Mouse (Mus musculus) layer of hippocampus, postnatal 14 days (tissue): ENCODE measurements around the gene Cenpp. TPM values are rescaled to one million over a fixed set of nuclear protein-coding genes. Genes with fewer than 3 reads are reported as not detected.

Experiments used
- DNase-seq, 2 experiments: peaks; one replicate each; pipeline ENCODE4 v3.0.0; 2021 to 2022; ENCODE audit warnings: low spot score in 2 of 2, mixed read lengths in 1 of 2
- total RNA-seq, 2 experiments: library from RNA; stranded (reverse); gene quantifications; 2 replicates each; pipeline ENCODE4 v1.2.3; 2021

Gene Cenpp
- total RNA-seq, 2 experiments from 2014 or later: 1.3 to 2.3 TPM

DNA sequence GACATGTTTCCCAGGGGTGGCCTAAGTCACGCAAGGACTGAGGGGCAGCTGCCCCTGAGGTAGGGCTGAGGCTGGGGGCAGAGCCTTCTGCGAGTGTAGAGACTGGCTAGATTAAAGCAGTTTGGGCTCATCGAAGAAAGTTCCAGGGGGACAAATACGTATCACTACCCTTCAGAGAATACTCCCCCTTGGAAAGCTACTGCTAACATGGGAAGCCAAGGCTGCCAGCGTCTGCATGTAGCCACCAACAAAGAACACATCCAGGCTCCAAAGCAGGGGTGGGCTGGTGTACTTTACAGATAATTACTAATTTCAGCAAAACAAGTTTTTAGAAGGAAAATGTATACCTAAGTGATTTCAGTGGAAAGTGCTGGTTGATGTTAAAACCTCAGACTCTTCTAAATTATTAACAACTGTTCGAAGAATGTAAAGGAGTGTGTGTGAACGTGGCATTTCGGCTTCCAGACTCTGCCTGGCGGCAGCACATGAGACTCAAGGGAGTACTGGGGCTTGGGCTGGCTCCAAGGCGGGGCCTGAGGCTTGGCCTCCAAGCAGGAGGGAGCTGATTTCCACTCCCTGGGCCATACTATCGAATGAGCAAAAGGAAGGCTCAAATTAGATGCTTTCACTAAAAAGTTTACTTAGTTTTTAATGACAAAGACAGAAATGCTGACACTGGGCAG lies 186.1 kb downstream of the Cenpp start:
- DNase-seq: no peak

DNA sequence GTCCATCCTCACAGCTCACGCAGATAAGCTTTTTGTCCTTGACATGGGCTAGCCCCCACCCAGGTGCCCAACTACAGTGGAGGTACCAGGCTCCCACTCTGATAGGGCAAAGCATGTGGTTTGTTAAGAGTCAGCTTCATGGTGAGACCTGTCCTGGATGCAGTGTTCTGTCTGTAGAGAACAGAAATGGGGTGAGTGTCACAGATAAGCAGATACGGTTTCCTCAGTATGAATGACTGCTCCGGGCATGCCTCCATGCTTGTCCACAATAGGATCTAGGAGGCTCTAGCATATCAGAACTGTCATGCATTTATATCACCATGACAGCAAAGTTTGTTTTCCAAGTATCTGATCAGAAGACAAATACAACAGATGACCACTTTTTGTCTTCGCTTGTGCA lies 186.7 kb downstream of the Cenpp start:
- no peak for DNase-seq

DNA sequence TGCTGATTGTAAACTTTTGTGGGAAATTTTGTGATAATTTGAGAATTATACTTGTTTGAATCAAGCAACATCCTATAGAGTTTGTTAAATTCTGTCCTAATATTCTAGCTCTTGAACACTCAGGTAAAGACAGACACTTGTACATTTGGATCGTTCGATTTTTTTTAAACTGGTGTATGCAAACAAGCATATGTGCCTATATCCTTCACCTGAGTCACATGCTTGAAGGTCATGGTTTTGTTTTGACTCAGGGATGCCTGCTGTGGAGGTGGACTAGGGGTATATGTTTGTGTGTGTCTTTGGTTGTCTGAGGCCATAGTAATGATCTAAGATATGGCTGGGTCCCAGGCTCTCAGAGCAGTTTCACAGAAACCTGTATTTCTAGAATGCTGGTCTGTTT lies 189.7 kb downstream of the Cenpp start:
- no peak for DNase-seq

DNA sequence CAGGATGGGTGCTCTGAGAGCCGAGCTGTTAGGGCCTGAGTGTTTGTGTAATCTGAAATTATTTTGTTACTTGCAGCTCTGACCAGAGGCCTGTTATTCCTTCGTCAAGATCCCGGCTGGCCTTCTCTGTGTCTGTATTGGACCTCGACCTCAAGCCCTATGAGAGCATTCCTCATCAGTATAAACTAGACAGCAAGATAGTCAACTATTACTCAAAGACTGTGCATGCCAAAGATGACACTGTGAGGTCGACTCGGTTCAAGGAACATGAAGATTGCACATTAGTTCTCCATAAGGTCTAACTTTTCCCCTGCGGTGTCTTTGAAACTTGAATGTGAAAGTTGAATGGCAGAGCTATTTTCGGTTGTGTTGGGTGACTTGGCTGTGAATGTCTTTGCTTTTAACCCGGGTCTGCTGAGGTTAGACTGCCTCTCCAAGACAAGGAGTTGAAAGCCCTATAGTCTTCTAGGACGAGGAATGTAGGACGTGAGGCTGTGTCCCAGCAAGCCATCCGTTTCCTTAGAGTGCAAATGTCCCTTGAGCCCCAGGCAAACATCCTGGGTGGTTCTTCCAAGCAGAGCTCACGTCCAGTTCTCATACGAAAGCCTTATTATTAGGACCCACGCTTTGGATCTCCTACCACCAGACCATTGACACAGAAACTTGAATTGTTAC lies 191.0 kb downstream of the Cenpp start:
- no peak for DNase-seq

DNA sequence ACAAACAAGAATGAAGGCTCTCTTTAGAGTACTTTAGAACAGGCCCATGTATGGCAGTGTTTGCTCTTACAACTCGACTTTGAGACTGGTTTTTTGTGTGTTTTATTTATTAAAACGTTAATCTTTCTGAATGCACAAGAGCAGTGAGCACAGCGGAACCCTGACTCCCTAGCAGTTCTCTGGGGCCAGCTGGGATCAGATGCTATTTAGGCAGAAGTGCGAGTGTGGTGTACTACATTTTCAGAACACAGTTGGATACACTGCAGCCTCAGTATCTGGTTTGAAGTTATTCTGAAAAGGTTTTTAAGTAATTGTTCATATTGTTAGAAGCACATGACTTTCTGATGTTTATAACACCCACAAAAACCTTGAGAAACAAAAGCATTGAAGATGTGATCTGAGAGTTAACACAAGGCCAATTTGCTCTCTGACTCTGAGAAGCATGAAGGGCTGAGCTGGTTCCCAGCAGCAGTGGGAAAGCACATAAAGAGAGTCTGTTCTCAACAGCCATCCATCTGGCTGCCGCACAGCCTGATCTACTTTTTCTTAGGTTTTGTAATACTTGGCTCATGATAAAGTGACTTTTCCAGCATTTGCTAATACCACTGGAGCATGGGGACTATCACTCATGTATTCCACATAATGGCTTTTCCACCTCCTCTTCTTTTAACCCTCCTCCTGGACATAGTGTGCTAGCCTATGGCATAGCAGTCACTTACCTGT lies 191.7 kb downstream of the Cenpp start:
- peak in 1 of 2 experiments; percentile 75 for DNase-seq

DNA sequence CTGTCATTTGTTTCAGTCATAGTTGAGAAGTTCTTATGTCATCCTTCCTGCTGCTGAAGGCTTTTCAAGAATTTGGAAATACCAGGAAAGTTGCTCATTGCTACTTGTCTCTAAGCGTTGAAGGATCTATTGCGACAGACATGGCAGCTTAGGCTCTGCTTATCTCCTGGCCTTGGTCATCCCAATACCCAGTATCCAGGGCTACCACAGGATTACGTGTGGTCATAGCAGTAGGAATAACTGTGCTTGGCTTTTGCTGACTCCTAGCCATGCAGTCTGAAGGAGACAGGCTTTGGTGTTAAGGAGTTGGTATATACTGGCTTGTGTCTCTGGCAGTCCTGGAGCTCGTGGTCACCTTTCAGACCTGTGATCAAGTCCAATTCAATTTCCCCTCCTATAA lies 192.3 kb downstream of the Cenpp start:
- DNase-seq: no peak

DNA sequence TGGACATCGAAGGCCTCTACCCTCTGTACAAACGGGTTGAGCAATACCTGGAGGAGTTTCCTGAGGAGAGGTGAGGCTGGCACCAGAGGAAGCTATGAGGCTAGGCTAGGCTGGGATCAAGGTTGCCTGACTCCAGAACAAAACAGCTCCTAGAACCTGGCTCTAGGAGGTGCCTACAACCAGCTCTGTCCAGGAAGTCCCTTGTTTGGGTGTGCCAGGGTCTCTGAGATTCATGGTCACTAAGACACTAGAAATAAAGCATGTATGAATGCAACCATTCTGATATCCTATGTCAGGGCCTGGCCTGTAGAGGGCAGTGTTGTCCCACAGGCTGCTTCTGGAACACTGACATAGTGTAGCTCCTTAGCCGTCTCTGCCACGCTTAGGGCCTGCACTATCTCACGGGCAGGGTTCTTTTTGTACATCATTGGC lies 203.3 kb downstream of the Cenpp start:
- DNase-seq: peak; percentile 82 to 87

DNA sequence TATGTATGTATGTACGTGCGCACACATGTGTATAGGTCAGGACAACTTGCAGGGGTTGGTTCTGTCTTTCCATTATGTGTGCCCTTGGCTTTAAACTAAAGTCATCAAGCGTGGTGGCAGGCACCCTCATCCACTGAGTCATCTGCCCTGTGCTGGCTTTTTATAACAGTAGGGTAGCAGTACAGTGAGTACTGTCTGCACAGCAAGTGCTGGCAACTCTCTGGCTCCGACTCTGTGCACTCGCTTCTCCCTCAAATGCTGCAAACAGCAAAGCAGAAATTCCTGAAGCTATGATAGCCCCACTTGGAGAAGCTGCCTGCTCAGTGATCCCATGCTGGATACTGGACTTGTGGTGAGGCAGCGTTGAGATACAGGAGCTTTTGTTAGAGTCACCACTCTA lies 208.1 kb downstream of the Cenpp start:
- DNase-seq: no peak

DNA sequence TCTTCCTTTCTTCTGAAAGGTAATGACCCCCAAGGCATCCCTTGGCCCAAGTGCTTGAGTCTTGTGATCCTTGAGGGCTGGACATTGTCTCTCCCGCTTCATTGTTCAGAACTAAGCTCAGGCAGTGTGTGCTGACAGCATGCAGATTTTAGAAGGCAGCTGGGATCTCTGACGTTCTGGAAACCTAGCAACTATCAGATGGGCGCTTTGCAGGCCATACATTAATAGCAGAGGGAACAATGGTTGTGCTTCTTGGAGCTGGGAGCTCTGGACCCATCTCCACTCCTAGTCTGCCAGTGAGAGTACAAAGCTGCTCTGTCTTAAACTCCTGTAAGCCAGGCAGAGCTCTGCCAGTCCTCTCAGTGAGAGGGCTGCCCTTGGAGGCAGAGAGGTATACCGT lies 216.4 kb downstream of the Cenpp start:
- DNase-seq: no peak

DNA sequence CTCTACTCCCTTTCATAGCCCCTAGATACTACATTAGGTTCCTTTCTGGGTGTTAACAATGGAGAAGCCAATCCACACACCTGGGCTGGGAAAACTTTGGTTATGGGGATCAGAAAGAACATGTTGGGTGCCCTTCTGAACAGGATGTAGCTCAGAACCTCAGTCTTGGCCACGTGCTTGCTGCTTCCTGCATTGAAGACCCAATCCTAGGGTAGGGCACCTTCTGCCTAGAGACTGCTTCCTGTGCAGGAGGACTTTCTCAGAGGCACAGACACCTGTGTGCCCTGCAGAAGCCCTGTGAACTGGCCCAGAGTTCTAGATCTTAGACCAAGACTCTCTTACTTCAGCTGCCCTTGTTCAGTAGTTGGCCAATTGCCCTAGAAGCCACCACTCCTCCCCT lies 216.8 kb downstream of the Cenpp start:
- no peak for DNase-seq

DNA sequence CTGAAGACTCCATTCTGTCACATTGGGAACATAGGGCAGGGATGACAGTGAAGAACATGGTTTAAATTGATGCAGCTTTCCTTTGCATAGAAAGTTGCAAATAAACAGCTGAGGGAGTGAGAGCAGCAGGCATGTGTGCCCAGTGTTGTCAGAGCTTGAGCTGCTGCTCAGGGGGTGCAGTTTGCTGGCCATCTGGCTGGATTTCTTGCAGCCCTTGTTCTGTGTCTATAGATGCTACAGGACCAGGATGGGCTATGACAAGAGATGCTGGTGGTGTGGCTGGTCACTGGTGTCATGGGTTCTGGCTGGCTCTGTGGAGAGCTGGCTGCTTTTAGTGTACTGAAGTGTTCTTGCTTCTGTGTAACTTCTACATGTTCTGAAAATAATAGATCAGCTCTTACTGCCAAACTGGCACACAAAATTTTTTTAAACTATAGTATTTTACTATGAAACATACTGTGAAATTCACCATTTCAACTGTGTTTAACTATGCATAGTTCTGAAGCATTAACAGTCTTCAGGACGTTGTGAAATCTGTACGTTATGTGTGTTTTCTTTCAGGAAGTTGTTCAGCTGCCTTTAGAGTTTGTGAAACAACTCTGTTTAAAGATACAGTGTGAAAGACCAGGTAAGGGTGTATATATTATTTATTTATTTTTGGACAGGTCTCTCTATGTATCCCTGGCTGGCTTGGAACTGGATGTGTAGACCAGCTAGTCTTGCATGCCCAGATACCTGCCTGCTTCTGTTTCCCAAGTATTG lies 219.1 kb downstream of the Cenpp start:
- no peak for DNase-seq

DNA sequence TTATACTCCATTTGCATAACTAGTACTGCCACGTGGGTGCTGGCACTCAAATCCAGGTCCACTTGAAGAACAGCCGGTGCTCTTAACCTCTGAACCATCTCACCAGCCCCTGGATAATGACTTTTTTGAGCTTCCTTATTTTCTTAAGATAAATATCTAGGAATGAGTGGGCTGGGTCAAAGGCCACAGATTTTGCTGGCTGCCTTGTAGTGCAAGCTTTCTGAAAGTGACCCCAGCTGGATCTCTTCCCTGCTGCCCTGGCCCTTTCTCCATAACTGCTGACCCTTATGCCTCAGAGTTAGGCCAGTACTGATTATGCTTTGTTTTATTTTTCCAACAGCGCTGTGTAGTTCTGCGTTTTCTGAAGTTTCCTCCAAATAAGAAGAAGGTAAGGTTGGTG lies 222.1 kb downstream of the Cenpp start:
- DNase-seq: no peak

DNA sequence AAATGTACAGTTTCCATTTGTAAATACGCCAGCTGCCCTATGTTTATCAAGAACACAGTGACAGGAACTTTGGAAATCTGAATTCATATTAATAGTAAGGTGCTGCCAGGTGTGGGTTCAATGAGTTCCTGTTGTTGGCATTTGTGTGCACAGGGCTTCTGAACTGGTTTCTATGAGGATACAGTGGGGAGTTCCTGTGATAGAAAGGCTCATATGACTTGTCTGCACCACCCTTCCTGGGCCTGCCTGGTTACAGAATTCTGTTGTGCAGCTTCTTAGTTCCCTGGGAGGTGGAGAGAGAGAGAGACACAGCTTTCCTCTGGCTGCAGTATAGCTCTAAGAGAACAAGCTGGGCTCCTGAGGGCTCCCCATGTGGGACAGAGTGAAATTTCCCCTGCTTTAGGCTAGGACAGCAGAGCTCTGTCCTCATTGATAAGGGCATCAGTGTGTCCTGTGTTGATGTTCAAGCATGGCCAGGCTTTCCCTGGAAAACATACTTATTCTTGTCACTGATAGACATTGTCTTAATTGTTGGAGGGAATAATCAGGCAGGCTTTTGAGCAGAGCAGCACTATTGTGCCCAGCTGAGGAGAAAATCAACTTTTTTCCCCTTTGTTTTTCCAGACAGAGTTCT lies 224.4 kb downstream of the Cenpp start:
- DNase-seq: no peak

DNA sequence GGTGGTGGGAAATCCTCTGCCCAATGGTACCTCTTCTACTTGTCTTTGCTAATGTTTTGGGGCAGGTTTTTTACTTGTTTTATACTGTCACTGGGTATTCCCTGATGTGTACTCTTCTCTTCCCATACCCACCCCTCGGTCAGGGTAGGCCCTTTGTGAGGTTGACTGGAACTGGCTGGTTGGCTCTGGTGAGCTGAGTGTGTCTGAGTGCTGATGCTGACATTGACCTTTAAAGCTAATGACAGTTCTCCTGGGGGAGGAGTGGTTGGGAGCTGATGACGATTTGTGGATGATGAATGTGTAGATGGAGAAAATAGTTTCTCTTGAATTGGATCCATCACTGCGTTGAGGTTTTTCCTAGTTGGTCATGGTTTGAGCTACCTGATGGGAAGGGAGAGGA lies 225.8 kb downstream of the Cenpp start:
- no peak for DNase-seq

DNA sequence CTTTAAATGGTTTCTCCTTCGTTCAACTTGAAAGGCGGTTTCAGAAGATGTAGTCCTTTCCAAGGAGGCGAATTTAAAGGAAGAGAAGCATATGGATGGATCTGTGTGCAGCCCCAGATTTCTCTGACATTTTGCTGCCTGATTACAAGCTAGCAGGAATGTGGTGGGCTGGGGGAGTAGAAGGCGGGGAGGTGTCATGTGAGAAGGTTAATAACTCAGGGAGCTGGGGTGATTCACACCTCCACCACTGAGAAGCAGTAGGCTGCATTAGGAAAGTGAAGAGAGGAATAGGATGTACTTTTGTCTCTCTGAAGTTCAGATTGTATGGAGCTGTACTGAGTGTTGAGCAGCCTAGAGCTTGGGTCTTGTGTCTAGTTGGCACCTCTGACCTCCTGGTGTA lies 230.6 kb downstream of the Cenpp start:
- no peak for DNase-seq

DNA sequence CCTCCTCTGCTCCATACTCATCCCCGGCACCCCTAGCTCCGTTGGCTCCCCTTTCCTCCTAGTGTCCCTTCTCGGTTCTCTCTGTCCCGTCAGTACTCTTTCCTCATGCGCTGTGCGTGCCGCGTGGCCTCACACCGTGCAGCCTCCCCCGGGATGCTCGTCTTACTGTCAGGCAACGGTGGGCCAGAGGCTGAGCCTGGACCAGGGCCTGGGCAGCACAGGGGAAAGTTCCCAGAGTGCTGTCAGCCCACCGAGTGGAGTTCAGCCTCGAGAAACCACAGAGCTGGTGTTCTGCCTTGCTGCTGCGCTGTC lies 231.0 kb downstream of the Cenpp start:
- no peak for DNase-seq

DNA sequence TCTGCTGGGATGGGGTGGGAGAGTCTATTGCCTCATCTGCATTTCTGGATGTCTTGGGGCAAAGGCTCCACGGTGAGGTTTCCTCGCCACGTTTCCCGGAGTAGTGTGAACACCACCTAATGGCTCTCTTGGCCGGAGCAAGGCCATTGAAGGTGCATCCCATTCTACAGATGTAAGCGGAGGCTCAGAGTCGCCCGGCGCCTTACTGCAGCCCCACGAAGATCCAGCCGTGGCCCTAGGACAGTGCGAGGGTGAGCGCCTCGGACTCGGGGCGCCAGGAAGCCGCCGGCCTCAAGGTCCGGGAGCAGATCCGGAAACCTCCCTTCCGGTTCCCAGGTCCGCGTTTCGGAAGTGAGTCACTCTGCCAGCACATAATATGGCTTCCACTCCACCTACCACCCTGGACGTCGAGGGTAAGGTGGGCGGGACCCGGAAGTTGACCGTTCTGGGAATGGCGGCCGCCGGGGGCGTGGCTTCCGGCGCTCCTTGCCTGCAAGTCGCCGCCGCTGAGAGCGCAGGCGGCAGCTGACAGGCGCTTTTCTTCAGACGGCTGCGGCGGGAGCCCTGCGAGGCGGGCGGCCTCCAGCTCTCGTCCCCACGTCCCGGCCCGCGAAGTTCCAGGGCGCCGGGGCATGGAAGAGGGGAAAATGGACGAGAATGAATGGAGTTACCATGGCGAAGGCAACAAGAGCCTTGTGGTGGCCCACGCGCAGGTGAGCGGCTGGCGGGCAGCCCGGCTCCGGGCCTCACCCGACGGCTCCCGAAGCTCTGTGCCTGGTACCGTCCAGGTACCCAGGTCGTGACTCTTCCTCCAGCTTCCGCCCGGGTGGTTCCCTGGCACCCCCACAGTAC lies 231.6 kb downstream of the Cenpp start, which contains the start of gene Ippk:
Gene Ippk (plus strand): TSS at position 496 of the 852 bp plus-strand sequence.
- DNase-seq: peak; percentile 96 to 99
